Mouse (Mus musculus) liver (tissue): ENCODE measurements around the gene Nagk.
A peak's percentile ranks its signal among the peaks of the same experiment; 100 is the strongest.
"Not testable (repeated sequence)": the region's sequence is repeated elsewhere in the genome, so short reads cannot be mapped to it uniquely, and the experiment has no call there.

Experiments
- DNase-seq: peaks from one replicate; pipeline ENCODE4 v3.0.0-alpha.2; 2020; ENCODE audit warnings: mixed read lengths

The Nagk gene

DNA sequence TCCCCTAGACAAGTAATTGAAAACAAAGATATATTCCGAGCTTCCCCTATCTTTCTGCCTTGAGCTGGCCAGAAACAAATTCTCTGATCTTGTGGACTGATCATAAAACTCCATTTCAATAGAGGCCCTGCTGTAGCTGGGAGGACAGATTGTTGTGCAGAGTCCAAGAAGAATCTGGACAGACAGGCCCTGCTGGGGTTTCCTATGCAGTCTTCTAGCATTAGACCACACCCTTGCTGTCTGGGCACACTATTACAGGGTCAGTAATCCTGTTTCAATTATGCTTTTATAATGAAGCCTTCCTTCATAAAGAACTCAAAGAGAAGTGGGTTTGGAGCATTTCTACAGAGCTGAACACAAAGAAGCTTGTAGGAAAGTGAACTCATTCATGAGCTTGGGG lies 24.2 kb downstream of the Nagk start:
- no peak for DNase-seq

DNA sequence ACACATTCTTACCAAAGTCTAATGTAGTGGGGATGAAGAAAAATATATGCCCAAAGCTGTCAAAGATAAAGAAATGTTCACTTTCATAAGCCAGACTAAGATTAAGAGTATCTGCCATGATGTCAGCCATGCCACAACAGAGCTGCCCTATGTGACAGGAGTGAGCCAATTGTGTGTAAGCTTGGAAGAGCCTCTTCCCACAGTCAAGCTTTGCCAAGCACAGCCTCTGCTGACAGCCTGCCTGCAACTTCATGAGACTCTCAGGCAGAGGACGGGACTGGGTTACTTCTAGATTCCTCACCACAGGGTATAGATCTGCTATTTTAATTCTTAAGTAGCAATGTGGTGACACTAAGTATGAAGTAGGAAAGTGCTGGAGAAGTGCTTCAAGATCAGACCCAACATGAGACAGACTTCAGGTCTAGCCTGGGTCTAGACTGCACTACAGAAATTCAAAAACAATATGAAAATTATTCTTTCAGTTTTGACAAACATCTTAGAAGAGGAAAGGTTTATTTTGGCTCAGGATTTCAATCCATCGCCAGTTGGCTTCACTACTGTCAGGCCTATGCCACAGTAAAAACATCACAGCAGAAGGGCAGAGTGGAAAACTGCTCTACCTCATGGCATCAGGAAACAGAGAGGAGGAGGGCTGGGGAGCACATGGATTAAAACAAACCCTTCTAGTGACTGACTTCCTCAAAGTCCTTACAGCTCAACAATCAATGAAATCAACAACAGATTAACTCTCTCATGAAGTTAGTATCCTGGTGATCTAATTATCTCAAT lies 26.1 kb downstream of the Nagk start:
- DNase-seq: no peak

DNA sequence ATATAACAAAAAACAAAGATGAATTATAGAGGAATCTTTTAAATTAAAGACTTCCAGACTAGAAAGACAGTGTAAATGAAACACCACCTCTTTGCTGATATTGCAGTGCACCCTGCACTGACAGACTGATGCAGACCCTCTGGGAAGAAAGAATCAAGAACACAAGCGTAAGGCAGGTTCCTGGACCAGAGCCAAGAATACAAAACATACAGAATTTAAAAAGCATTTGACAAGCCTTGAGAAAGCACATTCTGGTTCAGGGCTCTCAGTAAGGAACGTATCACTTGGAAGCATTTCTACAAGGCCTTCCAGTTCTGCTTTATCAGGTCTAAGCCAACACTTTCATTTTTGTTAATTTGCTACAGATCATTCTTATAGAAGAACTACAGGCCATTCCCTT lies 27.1 kb downstream of the Nagk start:
- DNase-seq: no peak

DNA sequence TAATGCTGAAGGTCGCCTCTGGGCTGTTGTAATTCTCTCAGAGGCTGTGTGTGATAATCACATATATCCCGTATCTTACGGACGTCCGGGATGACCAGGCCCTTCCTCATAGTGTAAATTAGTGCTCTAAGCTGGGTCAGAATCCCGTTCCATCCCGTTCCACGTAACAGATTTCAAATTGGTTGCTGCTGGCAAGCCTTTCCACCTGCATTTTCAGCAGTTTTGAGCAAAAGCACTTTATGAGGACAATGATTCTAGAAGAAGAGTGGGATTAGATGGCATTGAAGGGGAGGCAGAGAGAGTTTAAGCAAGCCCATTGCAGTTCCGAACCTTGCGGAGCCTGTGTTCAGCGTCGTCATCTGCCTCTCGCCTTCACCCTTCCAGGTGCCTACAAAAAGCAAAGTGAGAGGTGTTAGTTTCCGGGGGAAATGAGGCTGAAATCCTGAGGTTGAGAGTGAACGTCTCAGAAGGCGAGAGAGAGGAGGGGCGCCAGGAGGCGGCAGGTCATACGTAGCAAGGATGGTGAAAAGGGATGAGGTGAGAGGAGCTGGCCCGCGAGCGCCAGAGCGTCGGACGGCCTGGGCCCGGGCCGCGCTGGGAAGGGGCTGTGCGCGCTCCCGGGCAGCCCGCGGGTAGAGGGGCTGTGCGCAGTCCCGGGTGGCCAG lies 36.3 kb downstream of the Nagk start:
- DNase-seq: no peak

DNA sequence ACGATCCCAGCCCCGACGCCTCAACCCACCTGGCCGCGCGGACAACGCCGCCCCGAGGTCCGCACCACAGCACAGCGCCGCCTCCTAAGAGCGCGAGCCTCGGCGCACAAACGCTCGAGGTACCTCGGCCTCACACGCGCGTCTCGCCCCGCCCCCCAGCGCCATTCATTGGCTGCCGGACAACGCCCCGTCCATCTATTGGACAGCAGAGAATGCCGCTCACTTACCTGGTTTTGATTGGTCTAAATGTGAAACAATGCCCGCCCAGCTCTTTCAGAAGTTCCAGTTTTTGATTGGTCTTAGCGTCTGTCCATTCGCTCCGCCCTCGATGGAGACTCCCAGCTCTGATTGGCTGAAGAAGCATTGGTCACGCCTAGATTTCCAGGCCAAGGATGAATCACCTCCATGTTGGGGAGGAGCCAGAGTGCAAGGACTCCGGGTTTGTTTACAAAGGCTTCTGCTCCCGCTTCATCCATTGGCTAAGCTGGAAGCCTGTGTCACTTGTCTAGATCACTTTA lies 36.9 kb downstream of the Nagk start, which contains the start of gene Paip2b:
Gene Paip2b (minus strand): TSS at position 136 of the 518 bp plus-strand sequence.
- DNase-seq: peak; percentile 97

DNA sequence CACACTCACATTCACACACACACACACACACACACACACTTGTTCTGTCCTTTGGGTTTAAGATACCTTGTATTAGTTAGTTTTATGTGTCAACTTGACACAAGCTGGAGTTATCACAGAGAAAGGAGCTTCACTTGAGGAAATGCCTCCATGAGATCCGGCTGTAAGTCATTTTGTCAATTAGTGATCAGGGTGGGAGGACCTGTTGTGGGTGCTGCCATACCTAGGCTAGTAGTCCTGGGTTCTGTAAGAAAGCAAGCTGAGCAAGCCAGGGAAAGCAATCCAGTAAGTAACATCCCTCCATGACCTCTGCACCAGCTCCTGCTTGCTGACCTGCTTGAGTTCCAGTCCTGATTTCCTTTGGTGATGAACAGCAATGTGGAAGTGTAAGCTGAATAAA lies 37.6 kb downstream of the Nagk start:
- not testable (repeated sequence) for DNase-seq

DNA sequence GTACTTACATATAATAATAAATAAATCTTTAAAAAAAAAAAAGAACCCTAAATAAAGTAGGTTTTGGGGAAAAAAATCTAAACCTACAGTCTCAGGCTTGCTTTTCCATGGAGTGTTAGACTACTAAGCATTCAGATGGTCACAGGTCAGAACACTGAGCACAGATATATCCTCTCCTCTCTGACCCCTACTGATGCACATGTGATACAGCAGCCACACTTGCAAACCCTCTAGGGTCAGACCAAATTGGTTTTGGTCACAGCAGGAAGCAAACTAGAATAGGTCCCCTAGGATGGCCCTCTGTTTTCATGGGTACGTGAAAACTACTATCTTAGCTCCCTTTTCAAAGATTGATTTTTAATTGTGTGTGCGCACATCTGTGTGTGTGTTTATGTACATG lies 42.0 kb downstream of the Nagk start:
- DNase-seq: no peak

DNA sequence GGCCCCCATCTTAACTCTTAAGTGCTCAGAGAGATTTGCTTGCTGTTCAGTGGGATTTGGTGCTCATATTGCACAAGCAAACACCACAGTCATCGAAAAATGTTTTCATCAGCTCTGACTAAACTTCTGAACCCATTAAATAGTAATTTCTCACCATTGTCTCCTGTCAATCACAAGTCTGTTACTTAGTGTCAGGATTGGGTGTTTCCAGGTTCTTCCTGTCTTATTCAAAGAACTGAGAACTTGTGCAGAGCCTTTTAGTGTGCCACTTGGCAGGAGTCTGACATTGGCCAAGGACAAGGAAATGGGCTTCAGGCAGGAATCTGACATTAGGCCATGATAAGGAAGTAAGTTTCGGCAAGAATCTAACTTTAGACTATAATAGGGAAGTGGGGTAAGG lies 43.3 kb downstream of the Nagk start:
- DNase-seq: no peak

DNA sequence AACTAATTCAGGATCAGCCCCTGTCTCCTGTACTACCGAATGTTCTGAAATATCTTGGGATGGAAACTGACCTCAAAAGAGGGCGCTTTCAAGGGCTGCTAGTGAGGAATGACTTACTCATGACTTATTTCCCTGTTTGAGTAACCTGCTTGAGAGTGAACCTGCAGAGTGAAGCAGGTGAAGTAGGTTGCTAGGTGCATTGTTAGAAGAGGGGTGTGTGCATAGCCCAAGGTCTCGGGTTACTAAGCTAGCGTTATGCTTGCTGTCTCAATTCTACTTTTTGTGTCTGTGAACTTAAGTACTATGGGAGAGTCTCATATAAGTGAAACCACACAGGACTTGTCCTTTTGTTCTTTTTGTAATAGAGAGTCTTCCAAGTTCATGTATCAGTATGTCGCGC lies 45.3 kb downstream of the Nagk start:
- no peak for DNase-seq

DNA sequence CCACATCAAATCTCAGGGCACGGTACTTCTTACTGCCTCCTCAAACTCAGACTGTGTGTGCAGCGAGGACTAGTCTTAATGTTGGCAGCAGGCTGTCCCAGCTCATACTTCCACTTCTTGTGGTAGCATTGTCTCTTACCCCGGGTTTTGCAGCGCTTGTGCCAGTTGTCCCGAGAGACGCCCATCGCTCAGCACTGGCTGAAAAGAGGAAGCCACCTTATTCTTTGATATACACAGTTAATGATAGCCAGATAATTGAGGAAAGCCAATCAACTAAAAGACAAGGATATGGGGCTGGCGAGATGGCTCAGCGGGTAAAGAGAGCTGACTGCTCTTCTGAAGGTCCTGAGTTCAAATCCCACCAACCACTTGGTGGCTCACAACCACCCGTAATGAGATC lies 50.1 kb downstream of the Nagk start:
- no peak for DNase-seq

DNA sequence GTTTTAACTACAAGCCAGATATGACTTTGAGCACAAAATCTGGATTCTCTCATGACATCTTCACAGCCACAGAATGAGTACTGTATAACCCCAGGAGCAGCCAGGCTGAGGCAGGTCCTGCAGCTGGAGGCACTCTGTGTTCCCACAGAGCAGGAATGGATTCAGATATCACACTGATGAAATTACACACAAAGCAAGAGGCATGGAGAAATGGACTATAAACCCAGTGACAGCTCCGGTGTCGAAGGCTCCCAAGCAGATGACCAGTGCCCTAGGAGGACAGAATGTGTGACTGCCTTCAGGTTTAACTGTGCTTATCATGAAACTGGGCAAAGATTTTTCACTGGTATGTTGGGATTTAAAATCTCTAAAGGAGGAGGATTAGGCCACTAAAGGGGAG lies 51.4 kb downstream of the Nagk start:
- DNase-seq: no peak

DNA sequence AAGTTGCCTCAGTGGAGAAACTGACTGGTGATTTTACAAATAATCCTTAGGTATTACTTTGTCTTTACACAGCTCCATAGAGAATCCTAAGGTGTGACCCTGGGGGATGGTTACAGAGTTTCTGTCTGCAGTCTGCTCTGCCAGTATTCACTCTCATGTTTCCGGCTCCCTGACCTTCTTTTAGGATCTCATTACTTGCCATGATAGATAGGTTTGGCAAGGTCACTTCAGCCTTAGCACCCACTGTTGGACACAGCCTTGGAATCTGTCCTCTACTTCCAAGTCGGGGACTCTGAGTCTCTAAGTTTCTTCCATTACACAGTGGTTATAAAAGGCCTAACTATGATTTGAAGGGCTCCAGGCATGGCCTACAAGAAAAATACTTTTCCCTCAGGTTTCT lies 54.7 kb downstream of the Nagk start:
- DNase-seq: no peak
